Mouse (Mus musculus): ENCODE data around the gene Tepsin. TPM values are rescaled to one million over a fixed set of nuclear protein-coding genes. Genes with fewer than 3 reads are reported as not detected.

Gene Tepsin
- total and polyA plus RNA-seq, 2 experiments from 2014 or later = 14.8 to 25.8 TPM

DNA sequence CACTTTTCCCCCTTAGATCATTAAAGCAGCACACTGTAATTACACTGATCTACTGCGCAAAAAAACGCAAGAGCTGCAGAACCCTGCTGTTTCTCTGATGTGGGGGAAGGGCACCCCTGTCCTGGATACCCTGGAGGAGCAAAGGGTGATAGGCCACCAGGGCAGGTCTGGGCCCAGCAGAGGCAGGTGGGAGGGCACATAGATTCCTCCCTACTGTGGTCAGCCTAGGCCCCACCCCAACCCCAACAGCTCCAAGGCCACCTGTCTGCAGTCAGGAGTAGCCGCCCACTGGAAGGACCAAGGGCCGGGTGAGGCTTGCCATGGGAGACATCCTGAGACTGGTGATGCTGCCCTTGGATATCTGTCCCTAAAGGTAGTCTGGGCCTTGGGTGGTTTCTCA is 53.2 kb downstream of the Tepsin start:
- H3K4me1 ChIP-seq (ENCODE audit: insufficient read depth) = peaks cover 18% of the 10 kb centered on the region
- no peak for DNase-seq

DNA sequence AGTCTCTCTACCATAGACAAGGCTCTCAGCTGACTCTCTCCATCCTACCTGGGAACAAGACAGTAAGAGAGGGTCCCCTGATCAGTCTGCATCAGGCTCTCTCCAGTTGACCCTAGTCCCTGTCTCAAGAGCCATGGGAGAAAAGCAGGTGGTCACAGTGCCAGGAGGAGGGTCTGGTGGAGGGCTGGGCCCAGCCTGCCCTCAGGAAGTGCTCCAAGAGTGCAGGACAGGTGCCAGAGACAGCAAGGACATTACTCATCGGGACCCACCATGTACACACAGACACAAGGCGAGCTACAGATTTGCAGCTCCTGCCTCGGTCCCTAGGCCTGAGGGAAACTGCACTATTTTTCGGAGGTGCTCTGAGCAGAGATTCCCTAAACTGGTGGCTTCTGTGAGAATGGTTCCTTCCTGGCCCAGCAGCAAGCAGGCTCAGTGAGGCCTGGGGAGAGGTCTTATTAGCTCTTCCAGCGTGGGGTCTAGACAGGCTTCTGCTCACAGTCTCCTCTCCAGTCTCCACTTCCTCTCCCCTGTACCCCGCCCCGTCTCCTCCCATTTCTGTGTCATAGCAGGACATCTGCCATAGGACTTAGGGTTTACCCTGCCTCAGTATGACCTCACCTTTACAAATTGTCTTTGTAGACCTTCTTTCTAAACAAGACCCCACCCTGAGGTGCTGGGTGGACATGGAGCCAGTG is 56.2 kb downstream of the Tepsin start:
- Histone ChIP-seq H3K27me3 (ENCODE audit: insufficient read depth, low read length) (no peaks in the 10 kb centered on the region), H3K4me3 (ENCODE audit: low read depth, low read length) (no peak overlapping the region), H3K4me1 (ENCODE audit: insufficient read depth) (peaks cover 14% of the 10 kb centered on the region; the same call in 1 of the 2 replicates), H3K9ac (no peak overlapping the region), H3K4me2 (ENCODE audit: low read depth) (no peak overlapping the region), H3K36me3 (ENCODE audit: insufficient read depth) (no peaks in the 10 kb centered on the region), H3K9me3 (ENCODE audit: low read length) (no peaks in the 10 kb centered on the region), H3K27ac (ENCODE audit: low read depth, low read length) (no peak overlapping the region)
- DNase-seq (no peak), ATAC-seq (no peak)
- TF ChIP-seq CTCF (IDR thresholded peaks at IDR 0.05; ENCODE audit: low read depth) = no peak
- 84% methylated on average over 7 of the region's 7 CpGs for WGBS

More for the DNA sequence above, 53.2 kb downstream of the Tepsin start:
- 34% methylated on average over 4 of the region's 4 CpGs for WGBS
- H3K9me3 ChIP-seq (ENCODE audit: low read length) = no peaks in the 10 kb centered on the region
- peak overlapping the region; percentile 80 for H3K4me3 ChIP-seq (ENCODE audit: low read depth, low read length)
- H3K27ac ChIP-seq (ENCODE audit: low read depth, low read length) = peak overlapping the region; percentile 94
- H3K4me2 ChIP-seq (ENCODE audit: low read depth) = peak overlapping the region; percentile 90
- no peaks in the 10 kb centered on the region for H3K36me3 ChIP-seq (ENCODE audit: insufficient read depth)
- ATAC-seq = no peak
- peak overlapping the region; percentile 98 for H3K9ac ChIP-seq
- TF ChIP-seq CTCF (IDR thresholded peaks at IDR 0.05; ENCODE audit: low read depth) = no peak
- no peaks in the 10 kb centered on the region for H3K27me3 ChIP-seq (ENCODE audit: insufficient read depth, low read length)

DNA sequence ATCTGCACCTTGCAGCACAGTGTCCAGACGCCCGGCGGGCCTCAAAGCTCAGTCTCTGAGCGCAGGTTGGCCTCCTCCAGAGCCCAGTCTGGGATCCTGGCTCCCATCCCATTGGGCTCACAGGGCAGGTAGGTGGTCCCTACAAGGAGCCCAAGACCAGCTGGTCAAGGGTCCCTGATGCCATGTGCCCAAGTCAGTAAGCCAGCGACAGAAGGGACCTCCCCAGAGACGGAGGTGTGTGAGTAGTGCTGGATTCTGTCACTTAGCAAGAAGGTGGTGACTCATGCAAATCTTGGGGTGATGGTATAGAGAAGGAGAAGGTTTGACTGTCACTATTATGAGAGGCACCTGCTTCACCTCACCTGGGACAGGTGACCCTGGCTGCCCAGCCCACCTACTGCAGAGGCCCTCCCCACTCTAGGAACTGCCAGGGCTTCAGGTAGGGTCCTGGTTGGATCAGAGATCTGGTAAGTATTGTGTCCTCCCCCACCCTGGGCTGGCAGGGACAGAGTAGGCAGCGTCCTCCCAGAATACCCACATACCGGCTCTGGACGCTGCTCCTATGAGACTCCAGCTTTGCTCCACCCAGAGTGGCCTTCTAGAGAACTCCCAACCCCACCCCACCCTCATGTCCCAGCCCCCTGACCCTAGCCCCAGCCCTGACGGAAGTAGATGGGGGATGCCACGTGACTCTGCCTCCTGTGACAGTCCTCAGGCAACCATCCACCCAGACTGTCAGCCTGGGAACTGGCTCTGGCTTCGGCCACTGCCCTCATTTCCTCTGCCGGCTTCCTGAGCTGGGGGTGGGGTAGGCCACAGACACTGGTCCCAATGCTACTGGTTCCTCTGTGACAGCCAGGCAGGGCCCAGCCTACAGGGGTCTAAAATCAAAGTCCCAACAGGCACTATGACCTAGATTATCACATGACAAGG is 57.1 kb downstream of the Tepsin start:
- no peaks in the 10 kb centered on the region for H3K9me3 ChIP-seq (ENCODE audit: low read length)
- TF ChIP-seq CTCF (IDR thresholded peaks at IDR 0.05; ENCODE audit: low read depth) = no peak
- H3K36me3 ChIP-seq (ENCODE audit: insufficient read depth) = no peaks in the 10 kb centered on the region
- no peak overlapping the region for H3K27ac ChIP-seq (ENCODE audit: low read depth, low read length)
- H3K4me1 ChIP-seq (ENCODE audit: insufficient read depth) = peaks cover 14% of the 10 kb centered on the region; the same call in 1 of the 2 replicates
- no peak for DNase-seq
- no peak overlapping the region for H3K9ac ChIP-seq
- no peaks in the 10 kb centered on the region for H3K27me3 ChIP-seq (ENCODE audit: insufficient read depth, low read length)
- ATAC-seq = no peak
- H3K4me3 ChIP-seq (ENCODE audit: low read depth, low read length) = no peak overlapping the region
- WGBS = 68% methylated on average over 13 of the region's 13 CpGs
- no peak overlapping the region for H3K4me2 ChIP-seq (ENCODE audit: low read depth)

Small RNA genes within 50 kb of the gene (microRNA-seq; reads per million reads assigned to microRNA genes)
- gene Gm25948 = 0 reads per million in 2 experiments

Other genes starting within 250 kb of the Tepsin start
- 91.1 and 91.9 TPM in 2 replicates for gene Chmp6, start 185.3 kb downstream of the Tepsin start, total RNA-seq (2014; rRNA removed)
- 102 and 105 TPM in 2 replicates for gene Chmp6, start 185.3 kb downstream of the Tepsin start, polyA plus RNA-seq (2015; fragmentation: Nextera tagmentation; extraction: Ambion mirVana)
- 42.3 and 52.0 TPM in 2 replicates for gene Baiap2, start 156.0 kb downstream of the Tepsin start, total RNA-seq (2014; rRNA removed)
- 31.1 and 36.6 TPM in 2 replicates for gene Baiap2, start 156.0 kb downstream of the Tepsin start, polyA plus RNA-seq (2015; fragmentation: Nextera tagmentation; extraction: Ambion mirVana)
- 104 and 110 TPM in 2 replicates for gene Aatk, start 51.6 kb downstream of the Tepsin start, total RNA-seq (2014; rRNA removed)
- gene Aatk, start 51.6 kb downstream of the Tepsin start, polyA plus RNA-seq (2015; fragmentation: Nextera tagmentation; extraction: Ambion mirVana) = 27.3 and 31.7 TPM in 2 replicates
- gene Cep131, start 11.9 kb downstream of the Tepsin start, total RNA-seq (2014; rRNA removed) = 18.3 and 21.4 TPM in 2 replicates
- 21.0 and 22.0 TPM in 2 replicates for gene Cep131, start 11.9 kb downstream of the Tepsin start, polyA plus RNA-seq (2015; fragmentation: Nextera tagmentation; extraction: Ambion mirVana)
- 16.7 and 32.2 TPM in 2 replicates for gene Ndufaf8, start 197 bp upstream of the Tepsin start, total RNA-seq (2014; rRNA removed)
- gene Ndufaf8, start 197 bp upstream of the Tepsin start, polyA plus RNA-seq (2015; fragmentation: Nextera tagmentation; extraction: Ambion mirVana) = 58.1 and 74.8 TPM in 2 replicates
- 114 and 147 TPM in 2 replicates for gene Slc38a10, start 52.6 kb upstream of the Tepsin start, total RNA-seq (2014; rRNA removed)
- gene Slc38a10, start 52.6 kb upstream of the Tepsin start, polyA plus RNA-seq (2015; fragmentation: Nextera tagmentation; extraction: Ambion mirVana) = 90.4 and 97.0 TPM in 2 replicates
- gene Bahcc1, start 134.2 kb upstream of the Tepsin start, total RNA-seq (2014; rRNA removed) = 19.3 and 26.5 TPM in 2 replicates
- 3.9 and 6.5 TPM in 2 replicates for gene Bahcc1, start 134.2 kb upstream of the Tepsin start, polyA plus RNA-seq (2015; fragmentation: Nextera tagmentation; extraction: Ambion mirVana)
- 2,455 and 2,516 TPM in 2 replicates for gene Actg1, start 249.8 kb upstream of the Tepsin start, total RNA-seq (2014; rRNA removed)
- 4,096 and 4,381 TPM in 2 replicates for gene Actg1, start 249.8 kb upstream of the Tepsin start, polyA plus RNA-seq (2015; fragmentation: Nextera tagmentation; extraction: Ambion mirVana)